Mouse (Mus musculus): ENCODE measurements around the gene Zar1l.

DNA sequence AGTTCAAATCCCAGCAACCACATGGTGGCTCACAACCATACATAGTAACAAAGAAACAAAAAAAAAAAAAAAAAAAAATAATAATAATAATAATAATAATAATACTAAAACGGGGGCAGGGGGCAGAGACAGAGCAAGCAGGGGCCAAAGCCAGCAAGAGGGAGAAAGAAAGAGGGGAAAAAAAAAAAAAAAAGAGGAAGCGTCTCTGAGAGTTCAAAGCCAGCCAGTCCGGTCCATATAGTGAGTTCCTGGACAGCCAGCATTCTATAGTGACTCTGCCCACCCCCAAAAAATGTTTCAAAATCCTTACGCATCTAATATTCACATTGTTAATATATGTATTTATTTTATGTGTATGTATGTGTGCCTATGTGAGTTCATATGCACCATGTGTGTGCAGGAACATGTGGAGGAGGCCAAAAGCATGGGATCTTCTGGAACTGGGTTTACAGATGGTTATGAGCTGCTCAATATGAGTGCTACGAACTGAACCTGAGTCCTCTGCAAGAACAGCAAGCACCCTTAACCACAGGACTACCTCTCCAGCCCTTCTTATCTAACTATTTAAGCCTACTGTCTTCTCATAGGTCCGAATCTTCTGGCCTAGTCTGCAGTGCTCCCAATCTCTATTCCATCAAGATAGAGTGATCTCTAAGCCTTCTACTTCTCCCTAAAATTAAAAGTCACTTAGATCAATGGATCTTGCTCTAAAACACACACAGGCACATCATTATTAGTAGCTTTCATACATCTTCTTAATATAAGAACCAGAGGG lies 7.3 kb downstream of the Zar1l start:
- TF ChIP-seq POLR2A (IDR thresholded peaks at IDR 0.05; ENCODE audit: low read depth, low read length) (no peak), CTCF (IDR thresholded peaks at IDR 0.05; ENCODE audit: extremely low read depth, insufficient read length, insufficient replicate concordance, low read depth, low read length) (no peak)

All from small intestine, adult 2 months (tissue).